Mouse (Mus musculus): ENCODE measurements around the gene Serpinf2. TPM values are rescaled to one million over a fixed set of nuclear protein-coding genes. Genes with fewer than 3 reads are reported as not detected.
A peak's percentile ranks its signal among the peaks of the same experiment; 100 is the strongest.

Gene Serpinf2
- polyA plus RNA-seq, 1 experiment, result 1.4 TPM

DNA sequence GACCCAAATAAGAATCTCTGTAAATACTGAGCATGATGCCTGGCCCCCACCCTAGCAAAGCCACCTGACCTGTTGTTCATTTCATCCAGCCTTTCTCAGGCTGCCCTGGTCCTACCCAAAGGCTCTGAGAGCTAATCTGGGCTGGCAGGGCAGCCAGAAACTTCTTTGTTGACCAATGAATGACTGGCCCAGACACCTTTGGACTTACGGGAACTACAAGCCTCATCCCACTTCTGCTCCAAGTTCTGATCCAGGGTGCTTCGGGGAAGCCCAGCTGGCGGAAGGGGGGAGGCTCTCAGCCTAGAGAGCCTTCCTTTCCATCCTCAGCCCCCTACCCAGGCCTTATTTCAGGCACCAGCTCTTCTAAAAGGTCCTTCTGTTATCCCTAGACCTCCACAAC, 587 bp downstream of the Serpinf2 start:
- Histone ChIP-seq H3K36me3 (ENCODE audit: control insufficient read depth, insufficient read depth, low read length) (peaks cover 5% of the 10 kb centered on the region; the same call in 1 of the 2 replicates), H3K27ac (ENCODE audit: control insufficient read depth, insufficient read depth, low read length) (no peak overlapping the region), H3K4me1 (replicated peaks; ENCODE audit: control insufficient read depth, insufficient read depth, low read length) (no peaks in the 10 kb centered on the region), H3K27me3 (ENCODE audit: control insufficient read depth, insufficient read depth, low read length) (no peaks in the 10 kb centered on the region), H3K4me3 (ENCODE audit: control insufficient read depth, insufficient read depth, low read length) (no peak overlapping the region)
- no peak for DNase-seq
- no peak for TF ChIP-seq CTCF (IDR thresholded peaks at IDR 0.05; ENCODE audit: borderline replicate concordance, control insufficient read depth, extremely low read depth, insufficient read depth, low read length, poor library complexity)
- TF ChIP-seq POLR2A (IDR thresholded peaks at IDR 0.05; ENCODE audit: control insufficient read depth, extremely low read depth, insufficient read depth, low read length, poor library complexity), result no peak
- WGBS, result 91% methylated on average over 3 of the region's 3 CpGs

DNA sequence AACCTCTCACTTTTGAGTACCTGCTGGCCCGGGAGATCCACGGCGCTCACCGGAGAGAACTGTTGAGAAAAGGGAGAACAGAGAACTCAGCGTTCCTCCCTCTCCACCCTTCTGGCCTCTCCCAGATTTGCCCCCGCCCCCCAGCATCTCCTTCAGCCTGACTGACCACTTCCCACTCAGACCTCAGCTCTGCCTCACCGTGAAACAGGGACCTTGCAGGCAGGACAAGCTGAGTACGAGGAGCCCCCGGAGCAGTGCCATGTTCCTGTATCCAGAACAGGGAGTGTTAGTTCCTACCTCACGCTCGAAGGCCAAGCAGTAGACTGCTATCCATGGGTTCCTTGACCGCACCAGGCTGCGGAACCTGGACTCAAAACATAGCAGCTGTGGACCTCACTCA, 1.2 kb downstream of the Serpinf2 start:
- TF ChIP-seq POLR2A (IDR thresholded peaks at IDR 0.05; ENCODE audit: control insufficient read depth, extremely low read depth, insufficient read depth, low read length, poor library complexity) (no peak), CTCF (IDR thresholded peaks at IDR 0.05; ENCODE audit: borderline replicate concordance, control insufficient read depth, extremely low read depth, insufficient read depth, low read length, poor library complexity) (no peak)
- Histone ChIP-seq H3K4me1 (replicated peaks; ENCODE audit: control insufficient read depth, insufficient read depth, low read length) (no peaks in the 10 kb centered on the region), H3K27me3 (ENCODE audit: control insufficient read depth, insufficient read depth, low read length) (no peaks in the 10 kb centered on the region), H3K4me3 (ENCODE audit: control insufficient read depth, insufficient read depth, low read length) (no peak overlapping the region), H3K27ac (ENCODE audit: control insufficient read depth, insufficient read depth, low read length) (no peak overlapping the region), H3K36me3 (ENCODE audit: control insufficient read depth, insufficient read depth, low read length) (peaks cover 5% of the 10 kb centered on the region; the same call in 1 of the 2 replicates)
- WGBS, result 93% methylated on average over 13 of the region's 13 CpGs
- no peak for DNase-seq

DNA sequence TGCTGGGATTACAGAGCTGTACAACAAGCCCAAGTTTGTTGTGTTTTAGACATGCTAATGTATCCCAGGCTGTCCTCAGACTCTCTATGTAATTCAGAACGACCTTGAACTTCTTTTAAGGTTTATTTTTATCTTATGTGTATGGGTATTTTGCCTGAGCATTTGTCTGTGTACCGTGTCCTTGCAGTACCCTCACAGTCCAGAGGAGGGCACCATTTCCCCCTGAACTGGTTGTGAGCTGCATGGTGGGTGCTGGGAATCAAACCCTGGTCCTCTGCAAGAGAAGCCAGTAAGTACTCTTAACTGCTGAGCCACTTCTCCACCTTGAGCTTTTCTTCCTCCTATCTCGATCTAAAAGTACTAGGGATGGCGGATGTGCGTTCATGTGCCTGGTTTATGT, 5.3 kb downstream of the Serpinf2 start:
- no peak for TF ChIP-seq CTCF (IDR thresholded peaks at IDR 0.05; ENCODE audit: borderline replicate concordance, control insufficient read depth, extremely low read depth, insufficient read depth, low read length, poor library complexity)
- no peak for TF ChIP-seq POLR2A (IDR thresholded peaks at IDR 0.05; ENCODE audit: control insufficient read depth, extremely low read depth, insufficient read depth, low read length, poor library complexity)
- peaks cover 6% of the 10 kb centered on the region; the same call in 1 of the 2 replicates for H3K4me1 ChIP-seq (replicated peaks; ENCODE audit: control insufficient read depth, insufficient read depth, low read length)
- no peak overlapping the region for H3K27ac ChIP-seq (ENCODE audit: control insufficient read depth, insufficient read depth, low read length)
- no peaks in the 10 kb centered on the region for H3K27me3 ChIP-seq (ENCODE audit: control insufficient read depth, insufficient read depth, low read length)
- 93% methylated on average over 5 of the region's 5 CpGs for WGBS
- no peak overlapping the region for H3K4me3 ChIP-seq (ENCODE audit: control insufficient read depth, insufficient read depth, low read length)
- DNase-seq, result no peak
- no peaks in the 10 kb centered on the region for H3K36me3 ChIP-seq (ENCODE audit: control insufficient read depth, insufficient read depth, low read length)

DNA sequence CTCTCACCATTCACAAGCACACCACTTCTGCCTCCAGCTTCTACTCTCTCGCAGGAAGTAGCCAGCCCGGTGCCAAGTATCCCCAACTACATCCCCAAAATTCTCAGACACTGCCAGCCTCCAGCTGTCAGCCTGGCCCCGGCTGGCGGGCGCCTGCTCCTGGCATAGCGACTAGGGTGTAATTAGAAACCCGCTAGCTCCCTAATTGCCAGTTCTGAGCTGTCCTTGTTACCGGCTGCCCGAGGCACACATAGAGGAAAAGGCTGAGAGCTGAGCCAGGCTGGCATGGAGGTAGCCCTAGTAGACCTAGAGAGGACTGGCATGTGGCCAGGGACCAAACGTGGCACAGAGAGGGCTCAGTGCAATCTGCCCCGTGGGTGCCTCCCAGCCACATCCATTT, 8.1 kb downstream of the Serpinf2 start:
- H3K27ac ChIP-seq (ENCODE audit: control insufficient read depth, insufficient read depth, low read length), result no peak overlapping the region
- DNase-seq, result no peak
- no peak for TF ChIP-seq POLR2A (IDR thresholded peaks at IDR 0.05; ENCODE audit: control insufficient read depth, extremely low read depth, insufficient read depth, low read length, poor library complexity)
- TF ChIP-seq CTCF (IDR thresholded peaks at IDR 0.05; ENCODE audit: borderline replicate concordance, control insufficient read depth, extremely low read depth, insufficient read depth, low read length, poor library complexity), result no peak
- H3K4me3 ChIP-seq (ENCODE audit: control insufficient read depth, insufficient read depth, low read length), result no peak overlapping the region
- H3K4me1 ChIP-seq (replicated peaks; ENCODE audit: control insufficient read depth, insufficient read depth, low read length), result peaks cover 12% of the 10 kb centered on the region
- 81% methylated on average over 11 of the region's 11 CpGs for WGBS
- H3K36me3 ChIP-seq (ENCODE audit: control insufficient read depth, insufficient read depth, low read length), result no peaks in the 10 kb centered on the region
- no peaks in the 10 kb centered on the region for H3K27me3 ChIP-seq (ENCODE audit: control insufficient read depth, insufficient read depth, low read length)

DNA sequence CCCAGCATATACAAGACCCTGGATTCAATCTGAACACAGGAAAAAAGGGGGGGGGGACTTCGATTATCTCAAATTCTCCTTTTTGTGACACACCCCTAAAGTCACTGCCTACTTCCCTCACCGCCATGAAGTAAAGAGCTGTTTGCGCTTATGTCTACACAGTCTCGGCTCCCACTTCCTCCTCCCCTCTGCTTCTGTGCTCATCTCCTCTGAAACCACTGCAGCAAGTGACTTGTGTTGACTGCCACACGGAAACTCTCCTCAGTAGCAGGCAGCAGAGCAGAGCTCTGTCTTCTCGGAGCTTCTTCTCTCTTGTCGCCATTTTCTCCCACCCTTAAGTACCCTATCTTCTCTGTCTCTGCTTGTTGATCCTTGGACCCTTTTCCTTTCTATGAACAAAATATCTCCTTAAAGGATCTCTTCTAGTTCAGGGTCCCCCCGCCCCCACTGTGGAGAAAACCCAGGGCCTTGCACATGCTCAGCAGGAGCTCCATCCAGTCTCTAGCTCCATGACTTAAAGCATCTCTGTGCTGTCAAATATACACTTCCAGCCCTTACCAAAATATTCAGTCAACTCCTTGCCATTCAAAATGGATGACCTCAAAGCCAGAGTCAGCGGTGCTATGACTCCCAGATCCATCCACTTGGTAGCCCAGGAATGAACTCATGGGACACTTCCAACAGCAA, 10.2 kb downstream of the Serpinf2 start:
- Histone ChIP-seq H3K36me3 (ENCODE audit: control insufficient read depth, insufficient read depth, low read length) (no peaks in the 10 kb centered on the region), H3K4me3 (ENCODE audit: control insufficient read depth, insufficient read depth, low read length) (no peak overlapping the region), H3K27ac (ENCODE audit: control insufficient read depth, insufficient read depth, low read length) (peak overlapping the region; percentile 89), H3K27me3 (ENCODE audit: control insufficient read depth, insufficient read depth, low read length) (no peaks in the 10 kb centered on the region), H3K4me1 (replicated peaks; ENCODE audit: control insufficient read depth, insufficient read depth, low read length) (peaks cover 12% of the 10 kb centered on the region)
- TF ChIP-seq CTCF (IDR thresholded peaks at IDR 0.05; ENCODE audit: borderline replicate concordance, control insufficient read depth, extremely low read depth, insufficient read depth, low read length, poor library complexity), result no peak
- peak; percentile 53; the same call in 1 of the 2 replicates for TF ChIP-seq POLR2A (IDR thresholded peaks at IDR 0.05; ENCODE audit: control insufficient read depth, extremely low read depth, insufficient read depth, low read length, poor library complexity)
- WGBS, result 24% methylated on average over 9 of the region's 9 CpGs
- DNase-seq, result peak; percentile 63

DNA sequence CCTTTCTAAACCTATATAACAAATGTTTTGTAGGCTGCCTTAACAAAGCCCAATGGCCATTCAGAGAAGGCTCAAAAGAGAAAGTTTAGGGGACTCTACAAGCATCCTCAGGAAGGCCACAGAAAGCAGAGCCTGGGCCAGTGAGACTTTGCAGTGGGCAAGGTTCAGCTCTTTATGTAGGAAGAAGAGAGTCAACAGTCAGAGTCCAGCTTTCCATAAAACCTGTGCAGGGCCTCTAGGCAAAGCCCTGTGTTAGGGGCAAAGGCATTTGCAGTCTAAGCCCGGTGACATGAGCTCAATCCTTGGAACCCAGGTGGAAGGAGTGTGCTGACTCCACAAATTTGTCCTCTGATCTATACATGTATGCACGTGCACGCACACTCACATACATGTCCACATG, 14.9 kb downstream of the Serpinf2 start:
- H3K4me3 ChIP-seq (ENCODE audit: control insufficient read depth, insufficient read depth, low read length), result no peak overlapping the region
- TF ChIP-seq CTCF (IDR thresholded peaks at IDR 0.05; ENCODE audit: borderline replicate concordance, control insufficient read depth, extremely low read depth, insufficient read depth, low read length, poor library complexity) (no peak), POLR2A (IDR thresholded peaks at IDR 0.05; ENCODE audit: control insufficient read depth, extremely low read depth, insufficient read depth, low read length, poor library complexity) (no peak)
- no peak for DNase-seq
- H3K4me1 ChIP-seq (replicated peaks; ENCODE audit: control insufficient read depth, insufficient read depth, low read length), result peaks cover 8% of the 10 kb centered on the region
- WGBS, result 99% methylated on average over 3 of the region's 3 CpGs
- no peak overlapping the region for H3K27ac ChIP-seq (ENCODE audit: control insufficient read depth, insufficient read depth, low read length)
- no peaks in the 10 kb centered on the region for H3K27me3 ChIP-seq (ENCODE audit: control insufficient read depth, insufficient read depth, low read length)
- H3K36me3 ChIP-seq (ENCODE audit: control insufficient read depth, insufficient read depth, low read length), result no peaks in the 10 kb centered on the region
